Mouse (Mus musculus) liver, adult 2 months (tissue): ENCODE measurements around the gene Cx3cr1.

Experiments used
- CTCF ChIP-seq: fragments of 200-500 bp; IDR thresholded peaks from 2 replicates; pipeline ENCODE4 v1.5.1; 2011; ENCODE audit warnings: low read depth, low read length, control low read depth
- POLR2A ChIP-seq: fragments of 200-500 bp; IDR thresholded peaks from 2 replicates; pipeline ENCODE4 v1.6.1; 2011; ENCODE audit warnings: low read length, control low read depth; ENCODE audit not compliant: insufficient read depth; ENCODE audit errors: extremely low read depth

- TF ChIP-seq CTCF (peak; percentile 66), POLR2A (no peak)
These were observed 87.4 kb downstream of the Cx3cr1 start for GRCm38 (mm10) chr9:119982241-119982811.
